Mouse (Mus musculus): ENCODE results near the gene Map3k9.

Map3k9 gene

DNA sequence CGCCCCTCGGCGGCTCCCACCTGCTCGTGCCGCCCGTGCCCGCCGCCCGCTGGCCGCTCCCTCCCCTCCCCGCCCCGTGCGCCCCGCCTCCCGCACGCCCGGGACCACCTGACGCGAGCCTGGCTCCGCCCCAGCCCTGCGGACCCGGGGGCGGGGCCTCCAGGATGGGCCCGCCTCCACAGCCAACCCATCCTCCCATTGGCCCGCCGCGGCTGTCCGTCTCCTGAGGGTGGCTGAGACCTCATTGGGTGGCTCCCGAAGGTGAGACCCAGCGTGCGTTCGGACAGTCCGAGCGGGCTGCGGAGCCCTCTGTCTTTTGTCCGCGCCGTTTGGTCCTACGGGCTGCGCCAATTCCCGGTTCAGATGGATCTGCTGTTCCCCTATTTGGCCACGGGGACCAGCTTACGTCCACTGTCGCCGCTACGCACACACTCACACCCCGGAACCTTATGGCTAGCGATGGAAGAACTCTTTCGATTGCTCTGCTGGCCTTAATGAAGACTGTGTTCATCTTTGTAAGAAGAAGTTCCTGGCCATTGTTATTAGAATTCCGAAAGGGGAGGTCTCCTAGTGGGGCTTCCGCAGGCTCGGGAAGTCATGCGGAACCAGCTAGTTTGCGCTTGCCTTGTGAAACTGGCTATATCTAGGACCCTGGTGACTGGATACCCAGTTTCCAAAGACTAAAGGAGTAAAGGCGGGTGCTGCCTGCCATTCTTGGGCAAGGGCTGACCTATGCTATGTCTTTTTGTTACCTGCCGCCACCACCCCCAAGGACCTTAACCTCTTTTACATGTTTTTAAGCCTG lies at the start of gene Map3k9:
Gene Map3k9, minus strand, starts transcription at position 71 of the 805 bp plus-strand sequence.
- peak; percentile 96 to 98 for DNase-seq (ENCODE audit: inconsistent age in 2 of 2, low spot score in 1 of 2)

DNA sequence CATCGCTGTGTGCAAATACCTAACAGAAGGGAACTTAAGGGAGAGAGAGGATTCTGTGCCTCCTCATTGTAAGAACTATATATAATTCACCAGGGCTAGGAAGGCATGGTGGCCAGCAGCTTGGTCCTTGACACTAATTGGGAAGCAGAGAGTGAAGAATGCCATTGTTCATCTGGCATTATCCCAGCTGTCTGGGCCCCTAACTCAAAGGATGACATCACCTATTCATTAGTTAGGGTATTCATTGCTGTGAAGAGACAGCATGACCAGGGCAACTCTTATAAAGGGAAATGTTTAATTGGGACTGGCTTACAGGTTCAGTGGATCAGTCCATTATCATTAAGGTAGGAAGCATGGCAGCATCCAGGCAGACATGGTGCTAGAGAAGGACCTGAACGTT lies 47.4 kb upstream of the Map3k9 start:
- DNase-seq (ENCODE audit: inconsistent age in 2 of 2, low spot score in 1 of 2), result no peak

DNA sequence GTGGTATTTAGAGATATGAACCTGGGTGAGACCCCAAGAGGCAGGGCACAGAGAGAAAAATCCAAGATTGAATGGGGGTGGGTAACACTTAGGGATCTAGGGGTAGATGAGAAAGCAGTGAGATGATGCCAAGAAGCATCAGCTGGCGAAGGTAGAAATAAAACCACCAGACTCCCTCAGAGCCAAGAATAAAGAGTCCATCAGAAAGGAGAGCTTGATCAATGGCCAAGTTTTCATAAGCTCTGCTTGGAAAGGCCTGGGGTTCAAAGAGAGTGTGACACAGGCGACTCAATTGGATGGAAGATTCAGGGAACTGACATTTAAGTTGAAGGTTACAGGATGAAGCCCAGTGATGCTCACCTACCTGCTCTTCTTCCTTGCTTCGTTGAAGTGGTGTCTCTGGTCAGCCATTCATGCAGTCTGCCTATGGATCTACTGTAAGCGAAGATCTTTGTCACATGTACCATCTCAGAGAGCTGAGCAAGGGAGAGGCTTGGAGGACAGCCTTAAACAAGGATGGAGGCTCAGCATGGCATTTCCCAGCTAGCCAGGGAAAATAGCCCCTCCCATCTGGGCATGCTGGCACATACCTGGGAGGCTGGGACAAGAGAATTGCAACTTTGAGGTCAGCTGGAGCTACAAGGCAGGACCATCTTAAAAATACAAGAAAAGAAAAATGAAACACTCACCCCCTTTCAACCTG lies 42.0 kb upstream of the Map3k9 start:
- DNase-seq (ENCODE audit: inconsistent age in 2 of 2, low spot score in 1 of 2), result no peak

DNA sequence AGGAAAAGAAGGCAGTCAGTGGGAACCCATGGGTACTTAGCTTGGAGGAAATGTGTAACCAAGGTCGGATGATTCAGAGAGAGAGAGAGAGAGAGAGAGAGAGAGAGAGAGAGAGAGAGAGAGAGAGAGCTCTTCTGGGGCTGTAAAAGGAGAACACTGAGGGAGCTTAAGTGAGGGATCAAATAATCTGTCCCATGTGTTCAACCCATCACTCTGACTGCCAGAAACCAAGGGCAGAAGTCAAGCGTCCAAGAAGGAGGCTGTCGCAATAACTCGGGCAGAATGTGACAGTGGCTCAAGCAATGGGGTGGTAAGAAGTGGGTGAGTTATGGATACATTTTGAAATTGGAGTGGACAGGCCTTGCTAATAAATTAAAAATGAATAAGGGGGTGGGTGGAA lies 41.2 kb upstream of the Map3k9 start:
- peak in 1 of 2 experiments; percentile 62 for DNase-seq (ENCODE audit: inconsistent age in 2 of 2, low spot score in 1 of 2)

DNA sequence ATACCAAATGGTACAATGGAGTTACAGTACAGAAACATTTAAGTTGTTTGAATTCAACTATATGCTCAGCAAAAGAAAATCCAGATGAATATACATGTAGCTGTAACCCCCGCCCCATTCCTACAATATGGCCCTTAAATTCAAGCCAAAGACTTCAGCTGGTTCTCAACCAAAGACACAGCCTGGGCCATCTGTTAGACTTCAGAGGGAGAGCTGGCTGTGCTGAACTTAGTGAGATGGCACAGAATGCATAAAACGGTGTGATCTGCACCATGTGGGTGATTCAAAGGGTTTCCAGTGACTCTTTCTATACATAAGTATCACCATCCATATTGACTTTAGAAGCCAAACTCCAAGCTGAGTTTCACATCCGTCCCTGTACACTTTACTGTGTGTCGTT lies 39.7 kb upstream of the Map3k9 start:
- no peak for DNase-seq (ENCODE audit: inconsistent age in 2 of 2, low spot score in 1 of 2)

DNA sequence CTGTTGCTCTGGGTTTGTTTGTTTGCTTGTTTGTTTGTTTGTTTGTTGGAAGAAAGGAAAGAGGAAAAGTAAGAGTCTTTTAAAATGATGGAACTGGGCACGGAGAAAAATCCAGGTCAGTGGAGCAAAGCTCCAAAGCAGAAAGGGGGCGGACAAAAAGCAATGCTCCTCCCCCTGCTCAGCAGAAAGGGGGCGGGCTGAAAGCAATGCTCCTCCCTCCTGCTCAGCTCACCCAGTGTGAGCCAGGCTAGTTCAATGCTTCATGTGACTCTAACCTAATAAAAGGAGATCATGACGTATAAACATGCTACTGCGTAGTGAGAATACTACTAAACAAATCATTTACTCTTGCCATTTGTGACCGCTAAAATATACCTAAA lies 36.1 kb upstream of the Map3k9 start:
- DNase-seq (ENCODE audit: inconsistent age in 2 of 2, low spot score in 1 of 2), result peak in 1 of 2 experiments; percentile 43

DNA sequence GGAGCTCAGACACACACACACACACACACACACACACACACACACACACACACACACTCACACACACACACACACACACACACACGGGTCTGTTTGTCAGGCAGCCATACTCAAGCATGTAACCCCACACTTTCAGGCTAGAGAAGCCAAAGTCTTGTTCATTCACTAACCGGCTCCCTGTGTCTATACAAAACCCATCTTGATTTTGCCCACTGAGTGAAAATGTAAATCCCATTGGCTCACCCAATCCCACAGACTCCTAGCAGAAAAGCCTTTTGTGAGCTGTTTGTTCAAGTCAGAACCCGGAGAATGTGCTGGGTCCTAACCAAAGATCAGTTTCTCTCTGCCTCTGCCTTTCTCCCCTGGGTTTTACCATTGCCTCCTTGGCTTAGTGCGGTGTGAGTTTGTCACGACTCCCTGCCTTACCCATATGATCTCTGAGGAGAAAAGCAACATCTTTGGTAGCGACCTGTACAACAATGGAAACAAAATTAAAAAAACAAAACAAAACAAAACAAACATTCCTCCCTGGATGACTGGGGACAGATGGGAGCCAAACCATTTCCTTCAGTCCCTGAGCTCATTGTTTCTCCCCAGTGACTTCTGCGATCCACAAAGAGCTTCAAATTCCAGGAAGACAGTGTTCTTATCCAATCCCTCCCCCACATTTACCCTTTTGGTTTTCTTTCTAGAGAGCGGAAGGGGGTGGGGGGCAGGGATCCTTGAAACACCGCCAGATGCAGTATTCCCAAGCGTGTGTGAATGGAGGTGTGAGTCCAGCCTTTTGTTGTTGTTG lies 35.6 kb upstream of the Map3k9 start:
- no peak for DNase-seq (ENCODE audit: inconsistent age in 2 of 2, low spot score in 1 of 2)

DNA sequence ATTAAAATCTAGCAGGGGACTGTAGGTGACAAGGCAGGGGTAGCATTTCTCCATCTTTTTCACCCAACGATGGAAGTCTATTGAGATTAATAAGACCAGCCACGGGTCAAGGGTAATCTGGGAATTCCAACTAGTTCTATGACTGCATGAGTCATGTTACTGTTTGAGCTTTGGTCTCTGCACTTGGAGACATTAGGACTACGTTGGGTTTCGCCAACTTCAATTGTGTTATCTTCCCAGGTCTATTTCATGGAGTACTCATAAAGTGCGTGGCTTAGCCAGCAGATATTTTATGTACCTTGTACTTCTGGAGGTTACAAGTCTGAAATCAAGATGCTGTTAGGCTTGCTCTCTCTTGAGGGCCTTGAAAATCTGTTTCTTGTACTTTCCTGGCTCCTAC lies 33.8 kb upstream of the Map3k9 start:
- DNase-seq (ENCODE audit: inconsistent age in 2 of 2, low spot score in 1 of 2), result no peak

DNA sequence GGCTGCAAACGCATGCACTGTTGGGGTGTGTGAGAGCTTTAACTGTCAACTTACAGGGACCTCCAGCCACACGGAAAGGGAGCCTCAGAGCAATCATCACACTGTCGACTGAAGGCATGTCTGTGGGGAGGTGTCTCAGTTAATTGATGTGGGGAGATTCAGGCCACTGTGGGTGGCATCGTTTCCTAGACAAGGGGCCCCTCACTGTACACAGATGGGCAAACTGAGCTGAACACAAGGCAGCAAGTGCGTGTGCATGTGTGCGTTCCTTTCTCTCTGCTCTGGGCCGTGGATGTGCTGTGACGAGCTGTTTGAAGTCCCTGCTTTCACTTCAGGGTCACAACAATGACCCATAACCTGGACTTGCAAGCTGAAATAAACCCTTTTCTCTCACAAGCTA lies 29.4 kb upstream of the Map3k9 start:
- no peak for DNase-seq (ENCODE audit: inconsistent age in 2 of 2, low spot score in 1 of 2)

DNA sequence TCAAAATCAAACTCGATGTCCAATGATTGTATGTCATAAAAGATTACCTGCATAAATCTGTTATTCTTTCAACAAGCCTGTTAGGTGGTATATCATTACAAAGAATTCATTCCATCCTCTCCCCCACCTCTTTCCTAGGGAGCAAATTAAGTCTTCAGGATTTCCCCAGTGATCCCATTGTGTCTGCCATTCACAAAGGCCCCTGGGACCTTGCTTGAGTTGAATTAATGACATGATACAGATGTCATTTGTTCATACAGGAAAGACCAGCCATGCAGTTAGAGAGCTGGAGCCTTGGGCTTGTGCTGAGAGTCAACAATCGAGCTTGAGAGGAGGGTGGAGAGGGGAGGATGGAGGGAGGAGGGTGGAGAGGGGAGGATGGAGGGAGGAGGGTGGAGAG lies 27.6 kb upstream of the Map3k9 start:
- no peak for DNase-seq (ENCODE audit: inconsistent age in 2 of 2, low spot score in 1 of 2)

DNA sequence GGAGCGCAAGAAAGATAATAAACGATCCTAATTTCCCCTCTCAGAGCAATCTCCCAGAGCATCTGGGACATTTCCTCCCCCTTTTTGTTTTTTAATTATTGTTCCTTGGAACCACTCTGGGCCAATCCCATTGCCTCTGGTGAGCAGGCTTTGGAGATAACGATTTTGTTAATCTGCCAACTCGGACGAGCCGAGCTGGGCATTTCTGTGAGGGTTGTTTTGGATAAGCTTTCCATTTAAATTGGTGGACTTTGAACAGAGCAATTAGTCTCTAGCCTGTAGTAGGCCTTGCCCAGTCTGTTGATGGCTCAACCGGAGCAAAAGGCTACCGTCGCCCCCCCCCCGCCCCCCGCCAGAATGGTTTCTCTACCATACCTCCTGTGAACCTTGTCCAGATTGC lies 27.0 kb upstream of the Map3k9 start:
- DNase-seq (ENCODE audit: inconsistent age in 2 of 2, low spot score in 1 of 2), result peak; percentile 51 to 76

DNA sequence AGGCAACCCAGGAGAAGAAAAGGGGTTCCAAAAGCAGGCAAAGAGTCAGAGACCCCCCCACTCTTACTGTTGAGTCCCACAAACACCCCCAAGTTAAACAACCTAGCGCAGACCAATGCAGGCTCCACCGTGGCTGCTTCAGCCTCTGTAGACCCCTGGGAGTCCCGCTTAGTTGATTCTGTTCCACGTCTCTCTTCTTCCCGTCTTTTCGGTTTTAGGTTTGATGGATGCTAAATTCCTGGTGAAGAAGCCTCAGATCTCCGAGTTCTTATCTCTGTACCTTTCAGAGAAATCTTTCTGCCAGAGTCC lies 26.5 kb upstream of the Map3k9 start:
- no peak for DNase-seq (ENCODE audit: inconsistent age in 2 of 2, low spot score in 1 of 2)

DNA sequence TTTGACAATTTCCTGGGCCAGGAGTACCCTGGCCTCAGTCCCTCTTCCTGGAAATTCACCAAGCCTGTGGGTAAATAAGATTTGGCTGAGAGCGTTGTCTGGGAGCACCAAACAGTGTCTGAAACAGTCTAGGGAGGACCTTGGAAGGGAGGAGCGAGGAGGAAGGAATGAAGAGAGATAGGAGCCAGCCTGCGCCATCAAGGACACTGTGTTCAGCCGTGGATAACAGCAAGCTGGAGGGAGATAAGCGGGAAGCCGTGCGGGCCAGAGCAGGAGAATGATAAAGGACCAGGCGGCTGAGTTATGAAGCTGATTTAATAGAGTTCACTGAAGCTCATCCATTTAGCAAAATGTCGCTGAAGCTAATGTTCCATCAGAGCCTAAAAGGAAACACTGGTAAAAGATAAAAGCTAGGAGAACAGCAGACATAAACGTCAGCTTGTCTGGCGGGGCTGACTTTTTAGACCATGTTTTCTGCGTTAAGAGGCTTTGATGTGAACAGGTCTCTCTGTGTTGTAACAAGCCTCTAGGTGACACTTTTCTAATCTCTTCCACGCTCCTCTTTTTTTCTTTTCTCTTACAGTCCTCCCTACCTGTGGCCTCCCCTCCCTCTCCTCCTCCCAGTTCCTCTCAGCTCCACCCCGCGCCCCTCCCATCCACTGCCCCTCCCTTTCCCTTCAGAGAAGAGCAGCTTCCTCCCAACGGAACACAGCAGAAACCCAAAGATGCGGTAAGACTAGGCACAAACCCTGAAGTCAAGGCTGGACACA lies 26.0 kb upstream of the Map3k9 start:
- peak; percentile 66 to 82 for DNase-seq (ENCODE audit: inconsistent age in 2 of 2, low spot score in 1 of 2)

DNA sequence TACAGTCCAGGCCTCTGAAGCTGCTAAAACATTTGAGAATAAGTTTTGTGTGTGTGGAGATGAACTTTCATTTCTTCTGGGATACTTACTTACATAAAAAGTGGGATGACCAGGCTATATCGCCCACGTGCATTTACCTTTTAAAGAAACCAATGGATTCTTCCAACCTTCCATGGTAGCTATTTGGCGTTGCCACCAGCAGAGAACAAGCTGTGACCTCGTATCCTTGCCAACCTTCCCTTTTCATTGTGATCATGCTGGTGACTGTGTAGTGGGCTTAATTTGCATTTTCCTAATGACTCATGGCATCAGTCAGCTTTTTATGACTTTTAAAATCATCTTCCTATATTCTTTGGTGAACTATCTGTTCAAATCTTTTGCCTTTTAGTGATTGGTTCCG lies 25.1 kb upstream of the Map3k9 start:
- DNase-seq (ENCODE audit: inconsistent age in 2 of 2, low spot score in 1 of 2), result peak in 1 of 2 experiments; percentile 40

DNA sequence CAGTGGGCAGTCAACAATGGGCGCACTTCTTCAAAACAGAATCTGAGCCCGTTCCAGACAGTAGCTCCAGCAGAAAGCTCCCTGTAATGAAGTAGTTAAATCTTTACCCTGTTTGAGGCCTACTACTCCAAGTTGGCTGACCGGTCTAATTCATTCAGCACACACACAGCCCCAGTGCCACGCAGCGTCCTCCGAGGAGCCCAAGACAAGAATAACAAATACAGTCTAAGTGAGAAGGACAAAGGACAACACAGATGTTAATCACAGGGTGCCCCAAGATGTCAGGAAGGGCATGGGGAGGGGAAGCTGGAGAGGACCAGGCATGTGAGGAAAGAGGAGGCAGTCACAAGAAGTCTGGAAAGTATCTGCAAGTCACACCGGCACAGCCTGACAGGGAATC lies 22.8 kb upstream of the Map3k9 start:
- no peak for DNase-seq (ENCODE audit: inconsistent age in 2 of 2, low spot score in 1 of 2)

DNA sequence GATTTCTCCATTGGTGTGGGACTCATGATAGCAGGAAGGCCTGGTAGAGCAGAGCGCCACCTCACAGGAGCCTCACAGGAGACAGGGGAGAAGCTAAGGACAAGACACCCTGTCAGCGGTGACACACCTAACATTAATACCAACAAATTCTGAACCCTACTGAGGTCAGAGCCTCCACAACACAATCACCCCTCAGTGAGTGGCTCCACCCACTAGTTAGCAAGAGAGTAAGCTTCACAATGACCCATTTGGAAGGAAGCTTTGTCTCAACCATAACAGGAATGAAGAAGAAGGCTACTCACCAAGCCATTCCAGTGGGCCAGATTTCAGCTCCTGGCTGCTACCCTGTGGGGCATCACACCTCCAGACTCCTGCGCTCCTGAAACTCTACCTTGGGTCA lies 22.0 kb upstream of the Map3k9 start:
- no peak for DNase-seq (ENCODE audit: inconsistent age in 2 of 2, low spot score in 1 of 2)

DNA sequence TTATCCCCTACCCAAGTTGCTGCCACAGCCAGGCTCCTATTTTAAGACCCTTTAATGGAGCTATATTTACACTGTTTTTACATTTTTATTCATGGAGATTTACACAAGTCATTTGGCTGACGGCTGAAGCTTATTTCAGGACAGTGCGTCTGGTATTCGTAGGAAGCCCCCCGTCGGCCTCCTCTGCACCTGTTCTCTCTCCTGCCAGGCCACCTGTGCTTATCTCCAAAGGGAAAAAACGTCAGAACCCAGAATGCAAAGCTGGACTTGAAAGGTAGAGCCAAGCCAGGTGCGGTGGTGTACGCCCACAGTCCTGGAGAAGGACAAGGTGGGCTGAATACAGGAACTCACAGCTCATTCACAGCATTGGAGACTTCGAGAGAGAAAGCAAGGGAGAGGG lies 20.2 kb upstream of the Map3k9 start:
- DNase-seq (ENCODE audit: inconsistent age in 2 of 2, low spot score in 1 of 2), result no peak

DNA sequence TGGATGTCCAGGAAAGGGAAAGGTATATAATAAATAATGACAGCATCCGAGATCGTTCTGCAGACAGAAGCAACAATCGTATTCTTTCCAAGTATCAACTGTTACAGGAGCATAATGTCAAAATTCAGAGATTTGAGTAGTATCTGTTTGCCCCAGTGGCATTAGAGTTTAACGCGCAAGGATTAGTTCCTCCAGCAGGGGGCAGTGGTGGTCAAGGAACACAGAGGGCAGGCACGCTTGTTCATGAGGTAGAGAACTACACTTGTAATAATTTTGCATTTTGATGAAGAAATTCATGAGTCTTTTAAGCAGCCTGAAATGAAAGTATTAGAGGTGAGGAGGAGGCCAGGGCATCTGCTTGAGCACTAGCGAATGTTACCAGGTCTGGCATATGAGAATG lies 15.6 kb upstream of the Map3k9 start:
- DNase-seq (ENCODE audit: inconsistent age in 2 of 2, low spot score in 1 of 2), result peak; percentile 76 to 95

DNA sequence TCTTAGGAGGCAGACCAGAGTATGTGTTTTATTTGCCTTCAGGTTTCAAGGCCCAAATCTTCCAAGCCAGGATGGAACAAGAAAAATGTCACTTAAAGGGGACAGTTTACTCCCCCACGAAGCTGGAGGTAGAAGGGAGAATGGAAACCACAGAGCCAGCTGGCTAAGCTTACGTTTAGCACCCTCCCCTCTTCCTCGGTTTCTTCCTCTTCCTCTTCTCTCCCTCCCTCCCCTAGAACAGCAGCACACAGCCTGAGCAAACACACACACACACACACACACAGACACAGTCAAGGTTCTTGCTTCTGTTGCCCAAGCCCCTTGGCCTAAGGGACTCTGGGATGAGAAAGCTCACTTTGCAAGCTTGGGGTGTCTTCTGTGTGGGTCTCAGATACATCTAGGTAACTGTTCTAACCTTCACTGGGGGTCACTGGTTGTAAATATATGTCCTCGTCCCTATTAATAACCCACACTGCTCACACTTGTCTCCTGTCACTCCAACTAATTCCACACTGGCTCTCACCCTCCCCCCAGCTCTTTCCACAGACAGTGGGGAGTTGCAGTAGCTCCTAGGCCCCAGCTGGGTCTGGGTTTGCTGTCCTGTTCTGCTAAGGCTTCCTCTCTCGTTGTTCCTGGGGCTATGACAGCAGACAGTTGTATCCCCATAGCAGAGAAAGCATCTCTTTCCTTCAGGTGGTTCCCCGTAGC lies 11.7 kb upstream of the Map3k9 start:
- DNase-seq (ENCODE audit: inconsistent age in 2 of 2, low spot score in 1 of 2), result no peak

DNA sequence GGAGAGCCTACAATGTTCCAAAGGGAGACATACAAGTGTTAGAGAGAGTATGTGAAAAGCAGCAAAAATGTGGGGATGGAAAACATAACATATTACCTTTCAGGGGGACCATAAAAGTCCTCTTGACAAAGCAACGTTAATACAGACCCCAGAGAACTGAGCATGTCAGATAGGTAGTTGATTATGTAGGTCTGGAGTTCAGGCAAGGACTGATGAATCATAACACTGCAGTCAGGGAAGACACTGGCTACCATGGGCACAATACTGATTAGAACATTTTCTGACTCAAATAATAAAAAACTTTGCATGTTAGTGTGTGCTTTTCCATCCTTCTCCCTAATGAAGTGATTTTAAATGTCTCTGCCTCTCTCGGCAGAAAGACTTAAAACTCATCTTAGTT lies 8.5 kb upstream of the Map3k9 start:
- DNase-seq (ENCODE audit: inconsistent age in 2 of 2, low spot score in 1 of 2), result peak in 1 of 2 experiments; percentile 64

DNA sequence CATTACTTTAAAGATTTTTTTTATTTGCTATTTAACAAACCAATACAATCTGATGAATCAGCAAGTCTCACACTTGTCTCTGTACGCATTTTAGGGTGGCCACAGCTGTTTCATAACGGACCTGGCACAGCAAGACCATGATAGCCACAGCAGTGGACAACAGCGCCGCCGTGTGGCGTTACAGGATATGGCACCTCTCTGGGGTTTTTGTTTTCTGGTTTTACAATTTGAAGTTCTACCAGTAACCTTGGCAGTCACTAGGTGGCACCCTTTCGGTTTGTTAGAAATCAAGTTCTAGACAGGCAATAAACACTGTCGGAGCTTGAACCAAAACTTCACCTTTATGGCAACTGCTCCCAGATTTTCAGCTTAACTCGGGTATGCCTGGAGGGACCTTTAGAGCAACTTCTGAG lies 7.7 kb upstream of the Map3k9 start:
- DNase-seq (ENCODE audit: inconsistent age in 2 of 2, low spot score in 1 of 2), result peak; percentile 94 to 99
